Mouse (Mus musculus) heart, postnatal 0 days (tissue): Measurements from ENCODE around the gene Lipi.

Source experiments
- CTCF ChIP-seq: IDR thresholded peaks from 2 replicates; pipeline ENCODE4 v1.5.1; 2016; ENCODE audit warnings: antibody characterized with exemption, control low read depth, low read depth
- EP300 ChIP-seq: IDR thresholded peaks from 2 replicates; pipeline ENCODE4 v1.6.1; 2016; ENCODE audit warnings: antibody characterized with exemption, low read depth

- TF ChIP-seq CTCF (no peak), EP300 (no peak)
Measured at GRCm38 (mm10) chr16:75593501-75594183, 7.8 kb upstream of the Lipi start.
